ENCODE assay signal across 31 mouse cellular contexts in genomic region chr9:47700021-47700420, GRCm38 (mm10).
"Had no signal": no experiment of that assay in that cellular context is flagged by ENCODE, and none has a peak within 500 bp of the region (broad histone marks: within the 10 kb centered on the region; RNA-seq: fewer than 3 reads in every experiment).

No protein-coding gene starts in this region.

- H3K4me3 ChIP-seq: limb, embryonic 10.5 days; limb, embryonic 12.5 days; limb, embryonic 13.5 days; limb, embryonic 15.5 days; liver, embryonic 12.5 days; liver, embryonic 13.5 days; liver, embryonic 15.5 days; lung, embryonic 15.5 days; megakaryocyte, embryonic 14.5 days; midbrain, embryonic 10.5 days; midbrain, embryonic 12.5 days; midbrain, embryonic 13.5 days; midbrain, embryonic 15.5 days; myocyte had no signal

- H3K9ac ChIP-seq: limb, embryonic 12.5 days; limb, embryonic 13.5 days; limb, embryonic 15.5 days; liver, embryonic 12.5 days; liver, embryonic 13.5 days; liver, embryonic 14.5 days; liver, embryonic 15.5 days; liver, postnatal 0 days; lung, embryonic 14.5 days; lung, embryonic 15.5 days; midbrain, embryonic 12.5 days; midbrain, embryonic 13.5 days; midbrain, embryonic 15.5 days had no signal

- H3K36me3 ChIP-seq: limb, embryonic 10.5 days; limb, embryonic 12.5 days; limb, embryonic 13.5 days; limb, embryonic 15.5 days; liver, embryonic 12.5 days; liver, embryonic 13.5 days; liver, embryonic 15.5 days; lung, embryonic 15.5 days; midbrain, embryonic 10.5 days; midbrain, embryonic 12.5 days; midbrain, embryonic 13.5 days; midbrain, embryonic 15.5 days had no signal

- H3K9me3 ChIP-seq: limb, embryonic 10.5 days; limb, embryonic 12.5 days; limb, embryonic 13.5 days; limb, embryonic 15.5 days; liver, embryonic 12.5 days; liver, embryonic 13.5 days; liver, embryonic 15.5 days; lung, embryonic 15.5 days; megakaryocyte, embryonic 14.5 days; midbrain, embryonic 10.5 days; midbrain, embryonic 12.5 days; midbrain, embryonic 13.5 days; midbrain, embryonic 15.5 days had no signal

- H3K4me2 ChIP-seq: limb, embryonic 12.5 days; limb, embryonic 13.5 days; limb, embryonic 15.5 days; liver, embryonic 11.5 days; liver, embryonic 12.5 days; liver, embryonic 13.5 days; liver, embryonic 15.5 days; lung, embryonic 14.5 days; lung, embryonic 15.5 days; midbrain, embryonic 11.5 days; midbrain, embryonic 12.5 days; midbrain, embryonic 13.5 days; midbrain, embryonic 15.5 days had no signal

- H3K27ac ChIP-seq: limb, embryonic 10.5 days; limb, embryonic 12.5 days; limb, embryonic 13.5 days; limb, embryonic 15.5 days; liver, embryonic 12.5 days; liver, embryonic 13.5 days; liver, embryonic 14.5 days; liver, embryonic 15.5 days; lung, embryonic 15.5 days; macrophage; midbrain, embryonic 10.5 days; midbrain, embryonic 12.5 days; midbrain, embryonic 13.5 days; midbrain, embryonic 15.5 days had no signal

- DNase-seq: left cerebral cortex, postnatal 4 days; liver; liver, embryonic 13.5 days; liver, postnatal 0 days; lung, adult 18-20 months; lung, adult 2 months; lung, postnatal 10 days; lung, postnatal 14 days; lung, postnatal 36 days; lung, postnatal 4 days; midbrain, embryonic 14.5 days had no signal

- ATAC-seq: liver, embryonic 12.5 days; liver, postnatal 0 days; lung, postnatal 0 days; midbrain, embryonic 13.5 days; midbrain, embryonic 15.5 days; midbrain, embryonic 16.5 days had no signal

- H3K4me1 ChIP-seq: limb, embryonic 10.5 days; limb, embryonic 12.5 days; limb, embryonic 13.5 days; limb, embryonic 15.5 days; liver, embryonic 12.5 days; liver, embryonic 13.5 days; liver, embryonic 15.5 days; megakaryocyte, embryonic 14.5 days; midbrain, embryonic 10.5 days; midbrain, embryonic 15.5 days had no signal

- H3K27me3 ChIP-seq: limb, embryonic 15.5 days; liver, embryonic 12.5 days; liver, embryonic 13.5 days; liver, embryonic 15.5 days; lung, embryonic 15.5 days; megakaryocyte, embryonic 14.5 days; midbrain, embryonic 12.5 days; midbrain, embryonic 13.5 days; midbrain, embryonic 15.5 days had no signal
